In the genomic region with DNA sequence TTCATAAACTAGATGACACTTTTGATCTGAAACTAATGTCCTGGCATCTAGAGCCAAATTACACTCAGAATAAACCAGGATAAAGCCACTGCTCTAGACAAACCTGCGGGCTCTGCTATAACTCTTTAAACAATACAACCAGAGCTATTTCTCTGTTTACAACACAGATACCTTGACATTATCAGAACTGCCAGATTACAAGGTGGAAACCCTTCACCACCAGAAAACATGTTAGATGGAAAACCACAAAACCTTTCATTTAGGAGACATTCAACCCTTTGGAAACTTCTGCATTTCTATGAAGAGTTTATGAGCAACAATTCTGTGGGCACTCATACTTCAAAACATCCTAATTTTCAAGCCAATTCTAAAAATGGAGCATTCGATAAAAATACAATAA, we compare ENCODE assay signal across 12 mouse cellular contexts.
"Had no signal": no experiment of that assay in that cellular context is flagged by ENCODE, and none has a peak within 500 bp of the region (broad histone marks: within the 10 kb centered on the region; RNA-seq: fewer than 3 reads in every experiment).

No protein-coding gene starts in this region.

- H3K4me3 ChIP-seq: midbrain, embryonic 13.5 days; midbrain, embryonic 15.5 days; neural tube, embryonic 12.5 days; stomach, embryonic 15.5 days had no signal

- H3K27ac ChIP-seq: liver, embryonic 14.5 days; midbrain, embryonic 13.5 days; midbrain, embryonic 15.5 days; neural tube, embryonic 12.5 days; stomach, embryonic 15.5 days had no signal

- H3K27me3 ChIP-seq: megakaryocyte, embryonic 14.5 days; midbrain, embryonic 13.5 days; midbrain, embryonic 15.5 days; neural tube, embryonic 12.5 days; stomach, embryonic 15.5 days had no signal

- H3K4me1 ChIP-seq: midbrain, embryonic 13.5 days; midbrain, embryonic 15.5 days; neural tube, embryonic 12.5 days; stomach, embryonic 15.5 days had no signal

- H3K4me2 ChIP-seq: lung, embryonic 14.5 days; midbrain, embryonic 13.5 days; midbrain, embryonic 15.5 days; neural tube, embryonic 12.5 days; stomach, embryonic 15.5 days had no signal

- H3K36me3 ChIP-seq: midbrain, embryonic 13.5 days; midbrain, embryonic 15.5 days; neural tube, embryonic 12.5 days; stomach, embryonic 15.5 days had no signal

- ATAC-seq: midbrain, embryonic 13.5 days; midbrain, embryonic 15.5 days had no signal

- H3K9ac ChIP-seq: liver, embryonic 14.5 days; lung, embryonic 14.5 days; midbrain, embryonic 13.5 days; midbrain, embryonic 15.5 days; neural tube, embryonic 12.5 days; stomach, embryonic 15.5 days had no signal

- DNase-seq: lung, embryonic 14.5 days; lung, postnatal 10 days; right cerebral cortex, postnatal 14 days; thymus, adult 18-20 months; thymus, postnatal 14 days; thymus, postnatal 36 days had no signal

- H3K9me3 ChIP-seq: midbrain, embryonic 13.5 days; midbrain, embryonic 15.5 days; neural tube, embryonic 12.5 days; stomach, embryonic 15.5 days had no signal
